Mouse (Mus musculus) CD4-positive, CD25-positive, alpha-beta regulatory T cell, adult 2 months (primary cell): ENCODE measurements around the gene Cd151.

ENCODE experiments used
- DNase-seq: peaks from one replicate; pipeline ENCODE4 v3.0.0-alpha.2; 2012; ENCODE audit warnings: low read depth, low spot score

Gene Cd151

DNA sequence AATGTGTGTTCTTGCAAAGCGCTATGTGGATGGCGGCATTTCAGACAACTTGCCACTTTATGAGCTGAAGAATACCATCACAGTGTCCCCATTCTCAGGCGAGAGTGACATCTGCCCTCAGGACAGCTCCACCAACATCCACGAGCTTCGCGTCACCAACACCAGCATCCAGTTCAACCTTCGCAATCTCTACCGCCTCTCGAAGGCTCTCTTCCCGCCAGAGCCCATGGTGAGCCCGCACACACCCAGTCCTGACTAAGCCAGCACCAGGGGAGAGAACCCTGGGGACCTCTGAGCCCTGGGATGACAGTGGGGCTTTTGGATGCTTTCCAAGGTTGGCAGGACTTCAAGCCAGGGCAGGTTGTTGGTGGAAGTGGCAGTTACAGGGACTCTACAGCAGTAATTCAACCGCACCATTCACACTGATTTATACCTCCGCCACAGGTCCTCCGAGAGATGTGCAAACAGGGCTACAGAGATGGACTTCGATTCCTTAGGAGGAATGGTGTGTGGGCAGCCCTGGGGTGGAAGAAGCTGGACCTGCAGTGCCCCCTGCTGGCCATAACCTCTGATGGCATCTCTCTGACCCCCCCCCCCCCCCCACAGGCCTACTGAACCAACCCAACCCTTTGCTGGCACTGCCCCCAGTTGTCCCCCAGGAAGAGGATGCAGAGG is 9.1 kb upstream of the Cd151 start:
- peak; percentile 84 for DNase-seq

GRCm38 (mm10) chr7:141458661-141459060 is 8.5 kb upstream of the Cd151 start:
- DNase-seq = no peak

GRCm38 (mm10) chr7:141459301-141459711 is 7.9 kb upstream of the Cd151 start:
- no peak for DNase-seq

DNA sequence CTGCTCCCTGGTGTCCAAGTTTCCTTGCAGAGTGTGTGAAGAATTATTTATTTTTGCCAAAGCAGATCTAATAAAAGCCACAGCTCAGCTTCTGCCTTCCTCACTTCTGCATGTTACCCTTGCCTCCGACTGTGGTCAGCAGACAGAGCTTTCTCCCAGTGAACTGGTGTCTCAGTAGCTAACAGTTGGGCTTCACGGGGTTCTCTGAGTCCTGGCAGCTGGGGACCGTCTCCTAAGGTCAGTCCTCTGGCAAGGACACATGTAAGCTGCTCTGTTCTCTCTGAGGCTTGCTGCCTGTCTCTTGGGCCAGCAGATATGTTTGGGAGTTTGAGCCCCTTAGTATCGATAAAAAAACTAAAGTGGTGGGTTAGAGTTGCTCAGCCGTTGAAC is 7.2 kb upstream of the Cd151 start:
- DNase-seq = no peak

DNA sequence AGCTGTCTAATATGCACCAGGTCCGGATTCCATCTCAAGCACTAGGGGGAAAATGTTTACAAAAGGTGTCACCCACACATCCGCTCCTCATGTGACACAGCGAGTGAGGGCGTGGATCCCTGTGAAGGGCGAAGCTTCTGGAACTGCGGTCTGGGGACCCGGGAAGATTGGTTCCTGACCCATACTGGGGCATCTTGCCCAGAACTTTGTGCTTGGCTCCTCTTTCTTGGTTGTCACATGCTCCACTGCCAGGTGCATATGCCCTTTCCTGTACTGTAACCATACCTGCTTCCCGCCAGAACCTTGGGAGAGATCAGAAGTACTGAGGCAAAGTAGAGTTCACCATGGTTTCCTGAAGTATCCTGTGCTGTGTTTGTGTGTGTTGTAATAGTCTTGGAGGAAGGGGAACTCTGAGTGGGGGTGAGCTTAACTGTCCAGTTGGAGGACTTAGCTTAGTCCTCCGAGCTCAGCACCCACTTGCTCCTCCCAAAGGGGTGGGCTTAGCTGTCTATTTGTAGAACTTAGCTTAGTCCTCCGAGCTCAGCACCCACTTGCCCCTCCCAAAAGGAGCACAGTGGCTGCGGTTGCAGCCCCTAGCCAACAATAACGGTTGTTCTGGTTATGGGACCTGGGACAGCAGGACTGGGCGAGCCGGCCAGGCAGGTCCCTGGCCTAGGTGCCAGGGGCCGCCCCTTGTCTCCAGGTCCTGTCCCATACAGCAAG is 6.6 kb upstream of the Cd151 start, which contains the start of gene Cracr2b:
Gene Cracr2b, plus strand, starts transcription at position 704 of the 723 bp plus-strand sequence.
- no peak for DNase-seq

GRCm38 (mm10) chr7:141461521-141462332 is 5.5 kb upstream of the Cd151 start:
- DNase-seq = no peak

DNA sequence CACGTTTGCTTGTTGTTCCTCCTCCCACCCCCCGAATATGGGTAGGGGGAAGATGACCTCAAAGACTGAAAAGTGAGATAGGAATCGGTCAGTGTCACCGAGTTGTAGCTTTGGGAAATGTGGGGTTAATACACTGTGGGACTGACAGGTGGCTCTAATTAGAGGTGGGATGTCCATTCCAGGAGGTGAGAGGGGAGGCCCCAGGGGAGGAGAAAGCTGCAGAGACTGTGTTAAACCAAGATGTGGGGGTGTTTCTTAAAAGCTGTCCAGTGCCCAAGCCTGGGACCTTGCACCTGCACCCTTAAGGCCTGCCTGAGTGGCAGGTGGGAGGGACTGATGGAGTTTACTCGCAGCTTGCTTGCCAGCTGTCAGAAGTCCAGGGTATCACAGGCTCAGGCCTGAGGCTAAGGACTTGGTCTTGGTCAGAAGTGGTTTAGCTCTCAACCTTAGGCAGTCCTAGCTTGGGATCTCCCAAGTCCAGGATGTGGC is 4.8 kb upstream of the Cd151 start:
- no peak for DNase-seq

GRCm38 (mm10) chr7:141463824-141464602 is 3.2 kb upstream of the Cd151 start:
- no peak for DNase-seq

GRCm38 (mm10) chr7:141464603-141465201 is 2.5 kb upstream of the Cd151 start:
- DNase-seq = no peak

DNA sequence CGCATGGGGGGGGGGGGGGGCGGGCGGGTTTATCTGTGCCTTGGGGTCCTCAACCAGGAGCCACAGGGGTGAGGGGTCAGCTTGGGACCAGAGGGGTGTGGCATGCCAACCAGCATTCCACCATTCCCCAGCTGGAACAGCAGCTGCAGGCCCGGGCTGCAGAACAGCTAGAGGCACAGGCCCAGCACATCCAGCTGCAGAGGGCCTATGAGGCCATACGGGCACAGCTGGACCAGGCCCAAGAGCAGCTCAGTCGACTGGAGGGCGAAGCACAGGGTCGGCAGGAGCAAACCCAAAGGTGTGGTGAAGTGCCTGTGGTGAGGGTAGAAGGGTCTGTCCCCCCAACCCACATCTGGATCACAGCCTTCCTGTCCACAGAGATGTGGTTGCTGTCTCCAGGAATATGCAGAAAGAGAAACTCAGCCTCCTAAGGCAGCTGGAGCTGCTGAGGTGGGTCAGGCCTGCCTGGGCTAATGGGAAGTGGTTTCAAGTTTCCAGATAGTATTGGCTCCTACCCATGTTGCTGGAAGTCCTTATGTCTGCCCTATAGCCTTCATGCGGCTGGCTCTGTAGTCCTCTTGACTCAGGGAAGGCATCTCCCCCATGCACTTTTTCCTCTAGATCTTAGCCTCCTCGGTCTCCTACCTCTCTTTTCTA is 1.7 kb upstream of the Cd151 start:
- DNase-seq = no peak

DNA sequence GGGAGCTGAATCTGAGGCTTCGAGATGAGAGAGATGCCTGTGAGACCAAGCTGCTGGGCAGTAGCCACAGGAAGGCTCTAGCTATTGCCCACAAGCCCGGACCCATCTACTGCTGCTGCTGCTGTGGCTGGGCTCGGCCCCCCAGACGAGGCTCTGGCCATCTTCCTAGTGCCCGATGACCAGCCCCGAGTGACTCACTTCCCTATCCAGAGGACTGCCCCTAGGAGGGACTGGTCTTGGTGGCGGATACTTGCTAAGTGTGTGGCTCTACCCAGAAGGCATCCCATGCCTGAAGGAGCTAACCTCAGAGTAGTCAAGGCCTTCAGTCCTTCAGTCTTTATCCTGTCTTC is 1.2 kb upstream of the Cd151 start:
- DNase-seq = no peak

GRCm38 (mm10) chr7:141466607-141467148 is 514 bp upstream of the Cd151 start:
- DNase-seq = no peak

- no peak for DNase-seq
Observed at GRCm38 (mm10) chr7:141468164-141468521, 951 bp downstream of the Cd151 start.

DNA sequence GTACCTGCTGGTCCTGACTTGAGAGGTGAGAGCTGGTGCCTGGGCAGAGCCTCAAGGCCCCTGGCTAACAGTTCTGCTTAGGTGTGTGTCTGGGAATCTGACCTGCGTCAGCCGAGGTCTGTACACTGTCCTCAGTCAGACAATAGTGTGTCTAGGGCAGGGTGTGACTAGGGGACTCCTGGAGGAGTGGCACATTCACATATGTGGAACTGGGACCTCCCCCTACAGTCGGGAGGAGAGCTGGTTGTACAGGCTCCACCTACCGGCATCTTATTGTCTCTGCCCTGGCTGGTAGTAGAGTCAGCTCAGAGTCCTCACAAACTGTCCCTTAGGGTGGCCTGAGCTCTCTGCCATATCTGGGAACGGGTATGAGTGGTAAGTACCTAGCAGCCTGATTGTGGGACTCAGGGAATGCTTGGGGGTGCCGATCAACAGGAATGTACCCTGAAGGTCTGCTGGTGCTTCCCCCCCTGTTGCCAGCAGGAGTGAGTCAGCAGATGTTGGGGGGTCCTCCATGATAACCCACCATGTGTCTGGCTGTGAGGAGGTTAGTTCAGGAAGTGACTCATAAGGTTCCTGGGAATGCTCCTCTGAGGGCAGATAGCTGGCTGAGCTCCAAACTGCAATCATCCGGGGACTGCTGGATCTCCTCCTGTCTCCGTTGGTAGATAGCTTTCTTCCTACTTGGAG is 1.5 kb downstream of the Cd151 start:
- peak; percentile 72 for DNase-seq

DNA sequence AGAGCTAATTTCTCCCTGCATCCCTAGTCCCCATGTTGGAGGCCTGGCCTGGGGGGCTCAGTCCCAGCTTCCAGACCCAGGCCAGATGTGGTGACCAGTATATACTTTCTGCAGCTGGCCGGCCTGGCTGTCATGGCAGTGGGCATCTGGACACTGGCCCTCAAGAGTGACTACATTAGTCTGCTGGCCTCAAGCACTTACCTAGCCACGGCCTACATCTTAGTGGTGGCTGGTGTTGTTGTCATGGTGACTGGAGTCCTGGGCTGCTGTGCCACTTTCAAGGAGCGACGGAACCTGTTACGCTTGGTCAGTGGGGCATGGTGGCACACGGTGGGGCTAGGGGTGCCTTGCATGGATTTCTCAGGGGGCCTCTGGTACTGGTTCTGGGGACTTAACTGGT is 2.2 kb downstream of the Cd151 start:
- DNase-seq = no peak

DNA sequence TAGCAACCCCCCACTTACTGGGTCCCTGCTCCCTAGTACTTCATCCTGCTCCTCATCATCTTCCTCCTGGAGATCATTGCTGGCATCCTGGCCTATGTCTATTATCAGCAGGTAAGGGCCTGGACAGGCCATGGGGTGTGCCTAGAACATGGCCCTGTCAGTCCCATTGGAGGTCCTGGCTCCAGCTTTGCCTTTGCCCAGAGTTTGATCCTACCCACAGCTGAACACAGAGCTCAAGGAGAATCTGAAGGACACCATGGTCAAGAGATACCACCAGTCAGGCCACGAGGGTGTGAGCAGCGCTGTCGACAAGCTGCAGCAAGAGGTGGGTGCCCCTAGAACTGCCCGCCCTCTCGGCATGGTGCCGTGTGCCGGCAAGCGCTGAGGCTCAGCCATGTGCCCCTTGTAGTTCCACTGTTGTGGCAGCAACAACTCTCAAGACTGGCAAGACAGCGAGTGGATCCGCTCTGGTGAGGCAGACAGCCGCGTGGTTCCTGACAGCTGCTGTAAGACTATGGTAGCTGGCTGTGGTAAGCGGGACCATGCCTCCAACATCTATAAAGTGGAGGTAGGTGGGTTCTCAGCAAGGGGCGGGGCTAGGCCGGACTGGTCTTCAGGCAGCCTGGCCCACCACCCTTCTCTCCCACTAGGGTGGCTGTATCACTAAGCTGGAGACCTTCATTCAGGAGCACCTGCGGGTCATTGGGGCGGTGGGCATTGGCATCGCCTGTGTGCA is 2.9 kb downstream of the Cd151 start:
- DNase-seq = no peak

DNA sequence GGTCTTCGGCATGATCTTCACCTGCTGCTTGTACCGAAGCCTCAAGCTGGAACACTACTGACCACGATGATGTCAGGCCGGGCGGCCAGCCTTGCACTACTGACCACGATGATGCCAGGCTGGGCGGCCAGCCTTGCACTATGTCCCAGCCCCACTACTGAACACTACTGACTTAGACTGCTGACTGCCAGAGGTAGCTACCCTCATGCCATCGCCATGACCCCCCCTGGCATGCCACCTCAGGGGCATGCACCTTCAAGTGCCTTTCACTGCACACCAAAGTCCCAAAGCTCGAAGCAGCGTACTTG is 3.4 kb downstream of the Cd151 start:
- DNase-seq = no peak

- no peak for DNase-seq
Observed at GRCm38 (mm10) chr7:141471236-141471635, 4.0 kb downstream of the Cd151 start.

GRCm38 (mm10) chr7:141472226-141472625 is 5.0 kb downstream of the Cd151 start:
- no peak for DNase-seq
